Mouse (Mus musculus): ENCODE results near the gene Zc3h7b.

Gene Zc3h7b

GRCm38 (mm10) chr15:81797861-81798260 is 53.0 kb downstream of the Zc3h7b start:
- no peak for DNase-seq

- no peak for DNase-seq
Measured at GRCm38 (mm10) chr15:81798421-81798820, 53.6 kb downstream of the Zc3h7b start.

DNA sequence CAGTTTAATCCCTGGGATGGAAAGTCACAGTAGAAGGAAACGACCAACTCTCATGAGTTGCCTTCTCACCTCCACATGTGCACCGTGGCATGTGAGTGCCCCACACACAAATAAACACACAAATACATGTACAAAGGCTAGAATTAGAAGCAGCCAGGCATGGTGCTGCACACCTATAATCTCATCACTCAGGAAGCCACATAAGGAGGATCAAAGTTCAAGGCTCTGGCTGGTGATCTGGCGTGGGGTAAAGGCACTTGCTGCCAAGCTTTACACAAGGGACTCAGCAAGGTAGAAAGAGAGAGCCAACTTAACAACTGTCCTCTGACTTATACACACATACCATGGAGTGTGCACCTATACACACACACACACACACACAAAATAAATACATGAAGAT is 55.5 kb downstream of the Zc3h7b start:
- DNase-seq: no peak

DNA sequence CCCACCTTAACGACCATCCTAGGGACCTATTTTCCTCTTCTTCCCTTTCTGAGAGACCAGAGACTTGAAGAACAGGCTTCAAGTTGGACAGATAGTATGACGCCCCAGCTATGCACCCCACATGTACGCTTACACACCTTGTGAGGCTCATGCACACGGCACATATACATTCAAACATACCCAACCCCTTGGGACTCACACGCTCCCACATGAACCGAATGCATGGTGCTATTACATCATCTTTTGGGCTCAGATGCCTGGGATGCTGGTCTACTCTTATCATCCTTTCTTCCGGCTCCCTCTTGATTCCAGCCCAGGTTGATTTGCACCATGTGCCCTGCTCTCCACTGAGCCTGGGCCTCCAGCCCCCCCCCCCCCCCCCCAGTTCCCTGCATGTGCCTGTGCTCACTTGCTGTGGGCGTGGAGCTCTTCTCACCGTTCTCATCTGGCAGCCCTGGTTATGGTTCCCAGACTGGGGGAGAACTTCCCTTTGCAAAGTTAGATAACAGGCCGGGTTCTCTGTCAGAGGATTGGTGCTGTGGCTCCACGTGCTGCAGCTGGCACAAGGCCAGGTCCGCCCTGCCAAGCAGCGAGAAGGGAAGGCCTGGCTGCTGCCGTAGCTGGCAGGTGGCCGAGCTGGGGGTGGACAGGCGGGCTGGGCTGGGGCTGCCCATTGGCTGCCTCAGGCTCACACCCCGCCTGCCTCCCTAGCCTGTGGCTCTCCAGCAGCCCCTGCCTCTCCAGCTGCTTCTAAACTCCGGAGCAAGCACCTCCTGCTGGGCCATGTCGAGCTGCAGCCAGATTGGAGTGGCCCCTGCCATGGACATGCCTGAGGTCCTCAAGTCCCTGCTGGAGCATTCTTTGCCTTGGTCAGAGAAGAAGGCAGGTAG is 57.4 kb downstream of the Zc3h7b start, which contains the start of gene Tef:
Gene Tef (plus strand): TSS at position 421 of the 890 bp plus-strand sequence.
- peak; percentile 99 to 100 for DNase-seq

- DNase-seq: peak; percentile 68 to 76
Measured at GRCm38 (mm10) chr15:81802941-81803351, 58.1 kb downstream of the Zc3h7b start.

DNA sequence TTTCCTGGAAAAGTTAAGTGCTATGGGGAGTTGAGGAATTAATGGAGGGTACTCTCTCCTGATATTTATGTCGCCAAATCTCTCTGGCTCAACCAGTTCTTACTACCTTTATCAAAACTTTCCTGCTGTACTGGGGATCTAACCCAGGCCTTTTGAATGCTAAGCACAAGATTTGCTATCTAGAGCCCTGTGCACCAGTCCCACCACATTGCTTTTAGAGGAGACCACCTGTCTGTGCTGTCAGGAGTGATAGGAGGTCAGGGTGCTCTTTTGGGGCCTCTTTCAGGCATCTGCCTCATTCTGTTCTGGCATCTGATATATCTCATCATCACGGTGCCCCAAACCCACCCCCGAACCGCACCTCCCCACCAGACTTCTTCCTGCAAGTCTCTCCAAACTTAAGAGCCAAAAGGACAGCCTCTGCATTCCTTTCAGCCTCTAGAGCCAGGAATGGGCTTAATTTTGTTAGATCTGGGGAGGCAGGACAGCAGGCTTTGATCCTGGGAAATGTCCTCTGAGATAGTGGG is 58.6 kb downstream of the Zc3h7b start:
- DNase-seq: no peak

DNA sequence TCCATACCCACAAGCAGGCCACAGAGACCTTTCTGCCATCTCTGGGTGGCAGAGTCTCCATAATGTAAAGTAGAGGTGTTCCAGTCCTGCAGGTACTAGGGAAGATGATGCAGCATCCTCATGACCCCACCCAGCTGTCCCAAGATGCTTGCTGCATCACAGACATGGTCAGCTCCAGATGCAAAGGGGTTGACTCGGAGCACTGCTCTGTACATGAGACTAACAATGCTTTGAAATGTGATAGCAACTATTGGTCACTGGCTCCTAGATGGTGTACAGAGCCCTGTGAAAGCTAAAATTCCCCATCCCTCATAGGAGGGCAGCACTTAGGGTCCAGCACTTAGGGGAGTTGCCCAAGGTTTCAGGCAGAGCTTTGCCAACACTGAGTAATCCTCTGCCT is 59.3 kb downstream of the Zc3h7b start:
- DNase-seq: no peak

GRCm38 (mm10) chr15:81804883-81805282 is 60.0 kb downstream of the Zc3h7b start:
- DNase-seq: peak; percentile 57 to 58

DNA sequence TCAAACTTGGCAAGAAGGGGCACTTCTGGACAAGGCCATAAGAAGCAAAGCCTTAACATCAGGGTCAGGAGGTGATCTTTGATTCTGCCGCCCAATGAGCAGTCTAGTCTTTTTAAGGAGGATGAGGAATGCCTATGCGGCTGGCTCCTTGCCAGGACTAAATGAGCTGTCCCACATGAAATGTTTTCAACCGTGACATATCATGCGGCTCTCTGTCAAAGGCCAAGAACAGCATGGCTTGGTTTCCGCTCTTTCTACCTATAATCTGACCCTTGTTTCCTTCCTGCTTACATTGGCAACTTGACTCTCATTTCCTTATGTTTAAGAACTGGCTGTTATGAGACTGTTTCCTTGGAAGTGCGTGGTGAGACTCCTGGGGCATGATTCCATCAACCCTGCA is 60.8 kb downstream of the Zc3h7b start:
- peak; percentile 56 to 66 for DNase-seq

DNA sequence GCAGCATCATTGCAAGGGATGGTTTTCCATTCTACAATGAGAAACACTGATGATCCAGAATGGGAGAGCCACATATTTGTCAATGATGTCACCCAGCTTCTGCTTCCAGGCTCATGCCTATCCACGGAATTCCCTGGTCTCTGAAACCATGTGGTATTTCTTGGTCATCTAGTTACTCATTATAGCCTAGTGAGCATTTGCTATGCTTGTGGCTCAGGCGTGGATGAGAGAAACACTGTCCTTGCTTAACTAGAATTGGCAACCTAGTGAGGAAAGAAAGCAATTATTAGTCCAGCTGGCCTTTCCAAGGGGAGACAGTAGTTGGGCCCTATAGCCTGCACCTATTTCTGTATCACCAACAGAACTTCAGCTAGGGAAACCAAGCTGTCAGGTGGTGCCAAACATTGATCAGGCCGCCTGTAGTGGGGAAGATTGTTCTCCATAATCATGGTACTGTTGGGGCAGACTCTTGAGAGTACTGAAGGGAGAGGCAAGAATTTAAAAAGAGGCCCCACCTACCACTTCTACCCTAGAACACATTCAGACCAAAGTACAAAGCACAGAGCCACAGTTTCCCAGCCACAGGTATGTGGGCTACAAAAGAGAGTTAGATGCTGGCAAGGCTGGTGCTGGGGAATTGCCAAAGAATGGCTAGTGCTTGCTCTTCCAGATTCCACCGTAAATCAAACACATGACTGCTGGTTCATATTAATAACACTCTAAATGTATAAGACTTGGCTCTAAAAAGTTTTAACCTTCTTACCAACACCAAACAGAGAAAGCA is 62.0 kb downstream of the Zc3h7b start:
- DNase-seq: peak; percentile 87 to 90

DNA sequence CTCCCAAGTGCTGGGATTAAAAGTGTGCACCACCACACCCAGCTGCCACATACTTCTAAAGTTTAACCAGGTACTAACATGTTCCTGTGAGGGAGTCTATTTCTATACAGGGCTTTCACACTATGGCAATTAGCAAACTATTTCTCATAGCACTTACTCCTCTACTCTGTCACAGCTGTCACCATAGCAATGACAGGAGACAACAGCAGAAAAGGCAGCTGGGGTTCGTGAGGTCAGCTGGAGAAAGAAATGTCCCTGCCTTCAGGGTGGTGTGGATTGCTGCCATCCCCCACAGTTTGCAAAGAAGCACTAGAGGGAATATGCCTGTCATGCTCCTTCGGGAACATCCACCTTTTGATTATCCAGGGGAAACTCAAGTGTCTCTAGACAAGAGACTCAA is 63.9 kb downstream of the Zc3h7b start:
- no peak for DNase-seq

- no peak for DNase-seq
Measured at GRCm38 (mm10) chr15:81809550-81809949, 64.7 kb downstream of the Zc3h7b start.

GRCm38 (mm10) chr15:81810150-81810549 is 65.3 kb downstream of the Zc3h7b start:
- peak; percentile 94 to 97 for DNase-seq

DNA sequence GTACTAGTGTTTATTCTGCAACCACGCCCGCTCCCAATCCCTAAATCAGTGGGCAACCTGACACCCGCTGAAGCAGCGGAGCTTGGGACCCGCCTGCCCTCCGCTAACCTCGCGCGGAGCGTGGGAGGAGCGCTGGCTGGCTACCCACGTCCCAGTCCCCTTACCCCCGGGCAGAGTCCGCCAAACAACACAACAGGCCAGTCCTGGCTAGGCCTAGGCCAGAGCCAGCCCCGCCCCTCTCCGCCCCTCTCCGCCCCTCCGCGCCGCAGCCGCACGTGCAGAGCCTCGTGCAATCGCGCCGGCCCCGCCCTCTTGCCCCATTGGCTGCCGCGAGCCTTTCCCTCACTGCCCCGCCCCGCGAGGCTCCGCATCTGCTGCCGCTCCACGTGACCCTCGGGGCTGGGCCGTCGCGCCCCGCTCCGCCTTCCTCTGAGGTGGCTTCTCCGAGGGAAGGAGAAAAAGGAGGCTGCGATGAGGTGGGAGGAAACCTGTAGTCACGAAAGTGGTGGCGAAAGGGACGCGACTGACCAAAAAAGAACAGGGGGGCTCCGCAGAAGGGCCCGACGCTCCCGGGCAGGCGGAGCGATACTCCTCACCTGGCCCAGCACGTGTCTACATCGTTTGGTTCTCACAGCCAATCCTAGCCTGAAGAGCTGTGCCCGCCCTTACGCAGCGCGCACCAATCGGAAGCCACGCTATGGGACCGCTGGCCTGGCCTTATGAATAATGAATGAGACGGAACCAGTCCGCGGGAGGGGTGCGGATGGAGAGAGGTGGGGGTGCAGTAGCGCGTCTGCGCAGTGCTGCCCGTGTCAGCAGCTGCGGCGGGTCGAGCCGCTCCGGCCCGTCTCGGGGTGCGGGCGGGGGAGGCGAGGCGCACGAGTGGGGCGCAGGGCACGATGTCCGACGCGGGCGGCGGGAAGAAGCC is 66.1 kb downstream of the Zc3h7b start:
- peak; percentile 98 for DNase-seq

GRCm38 (mm10) chr15:81811599-81811996 is 66.7 kb downstream of the Zc3h7b start:
- no peak for DNase-seq

DNA sequence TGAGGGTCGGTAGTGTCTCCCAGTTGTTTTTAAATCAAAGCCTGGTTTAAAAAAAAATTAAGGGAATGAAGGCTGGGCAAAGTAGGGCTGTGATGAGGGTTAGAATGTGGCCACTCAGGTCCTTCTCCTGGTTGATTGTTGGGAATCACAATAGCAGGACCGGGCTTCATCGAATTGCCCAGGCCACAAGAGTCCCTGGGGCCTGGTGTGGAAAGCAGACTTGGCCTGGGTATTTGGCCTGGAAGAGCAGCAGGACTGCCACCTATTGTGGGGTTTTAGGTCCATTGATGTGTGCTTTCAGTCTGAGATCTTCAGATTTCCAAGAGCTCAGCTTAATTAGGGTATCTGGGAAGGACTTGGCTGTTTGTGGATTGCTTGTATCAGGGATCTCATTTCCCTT is 67.4 kb downstream of the Zc3h7b start:
- no peak for DNase-seq

DNA sequence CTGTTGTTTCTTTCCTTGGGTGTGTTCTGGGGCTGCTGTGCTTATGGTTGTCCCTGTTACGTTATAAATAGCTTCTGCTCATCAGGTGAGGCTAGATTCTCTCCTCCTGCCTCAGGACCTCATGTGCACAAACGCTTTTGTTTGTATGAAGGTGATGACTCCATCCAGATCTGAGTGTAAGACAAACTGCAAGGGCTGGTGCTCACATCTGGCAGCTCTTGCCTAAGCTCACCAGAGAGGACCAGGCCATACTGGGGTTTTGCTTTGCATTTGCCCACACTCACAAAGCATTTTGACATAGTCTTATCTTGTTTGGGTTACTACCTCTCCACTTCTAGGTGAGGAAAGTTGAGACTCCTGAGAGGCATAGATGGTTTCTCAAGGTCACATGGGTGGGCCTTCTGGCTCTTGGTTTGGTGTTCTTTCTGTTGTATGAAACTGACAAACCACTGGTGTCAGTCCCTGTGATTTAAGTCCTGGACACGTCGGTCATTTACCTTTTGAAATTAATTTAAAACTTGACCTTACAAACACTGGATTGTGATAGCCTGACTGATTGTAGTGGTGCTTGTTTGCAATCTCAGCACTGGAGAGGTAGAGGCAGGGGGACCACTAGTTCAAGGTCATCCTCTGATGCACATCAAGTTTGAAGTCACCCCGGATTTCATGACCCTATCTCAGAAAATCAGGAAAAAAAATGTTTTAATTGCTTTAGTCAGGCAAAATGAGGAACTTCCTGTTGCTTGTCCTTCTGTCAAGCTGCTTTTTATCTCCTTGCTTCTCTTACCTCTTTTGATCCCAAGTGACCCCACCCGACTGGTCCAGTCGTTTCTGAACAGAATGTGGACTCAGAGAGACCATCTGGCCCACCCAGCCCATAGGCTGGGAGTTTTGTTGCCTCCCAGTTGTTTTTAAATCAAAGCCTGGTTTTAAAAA is 68.1 kb downstream of the Zc3h7b start:
- DNase-seq: no peak

DNA sequence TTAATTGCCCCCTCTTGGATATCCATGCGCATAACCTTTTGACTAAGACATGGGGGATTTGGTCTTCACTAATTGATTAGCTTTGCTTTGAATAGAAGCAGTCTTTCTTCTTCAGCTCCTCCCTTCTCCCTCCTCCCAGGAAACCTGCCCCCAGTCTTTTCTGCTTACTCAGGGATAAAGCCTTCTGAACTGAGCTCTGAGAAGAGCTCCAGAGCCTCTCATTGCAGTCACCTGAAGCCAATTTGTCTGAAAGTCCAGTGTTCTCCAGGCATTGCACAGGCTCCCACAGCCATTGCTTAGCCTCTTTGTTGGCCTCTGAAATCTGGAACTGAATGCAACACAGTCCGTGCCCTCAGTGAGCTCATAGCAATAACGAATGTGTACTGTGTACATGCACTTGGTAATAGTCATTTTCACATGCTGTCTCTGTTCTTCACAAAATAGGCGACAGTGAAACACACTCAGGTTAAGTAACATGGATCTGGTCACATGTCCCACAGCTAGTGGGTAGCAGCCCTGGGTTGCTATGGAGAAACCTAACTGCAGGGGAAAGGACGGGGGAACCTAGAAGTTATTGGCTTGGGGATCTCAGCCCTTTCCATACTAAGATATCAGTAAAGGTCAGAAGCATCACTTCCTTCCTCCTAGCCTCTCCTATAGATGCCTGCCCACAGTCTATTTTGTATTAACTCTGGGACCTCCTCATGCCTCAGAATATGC is 69.3 kb downstream of the Zc3h7b start:
- DNase-seq: no peak

GRCm38 (mm10) chr15:81814716-81815370 is 70.0 kb downstream of the Zc3h7b start:
- DNase-seq: no peak

GRCm38 (mm10) chr15:81818404-81818803 is 73.5 kb downstream of the Zc3h7b start:
- no peak for DNase-seq
